Mouse (Mus musculus): ENCODE measurements at regions not wholly inside any gene's neighbourhood (a gene's known extent, or its start where the extent isn't known, plus 50 kb on each side); places are given as distances from the start of the nearest gene placed in this dataset.

DNA sequence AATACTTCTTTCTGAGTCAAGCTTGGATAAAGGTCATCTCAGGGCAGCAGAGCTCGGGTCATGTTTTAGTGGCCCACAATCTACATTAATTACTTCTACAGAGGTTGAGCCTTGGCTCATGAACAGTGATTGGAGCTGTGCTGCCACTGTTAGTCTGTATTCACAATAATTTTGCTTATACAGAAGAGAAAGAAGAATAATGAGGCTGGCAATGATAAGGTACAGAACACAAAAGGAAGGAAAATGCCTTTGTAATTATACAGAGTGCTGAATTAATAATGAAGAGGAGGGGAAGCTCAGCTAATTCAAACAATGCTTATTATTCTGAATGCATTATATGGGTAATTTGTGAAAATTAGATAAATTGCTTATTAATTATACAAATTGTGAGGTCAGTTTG, 573.9 kb upstream of the Cblb start:
- no peak for DNase-seq

- no peak for DNase-seq
These were observed 555.3 kb upstream of the Cblb start for GRCm38 (mm10) chr16:51475690-51476089.

DNA sequence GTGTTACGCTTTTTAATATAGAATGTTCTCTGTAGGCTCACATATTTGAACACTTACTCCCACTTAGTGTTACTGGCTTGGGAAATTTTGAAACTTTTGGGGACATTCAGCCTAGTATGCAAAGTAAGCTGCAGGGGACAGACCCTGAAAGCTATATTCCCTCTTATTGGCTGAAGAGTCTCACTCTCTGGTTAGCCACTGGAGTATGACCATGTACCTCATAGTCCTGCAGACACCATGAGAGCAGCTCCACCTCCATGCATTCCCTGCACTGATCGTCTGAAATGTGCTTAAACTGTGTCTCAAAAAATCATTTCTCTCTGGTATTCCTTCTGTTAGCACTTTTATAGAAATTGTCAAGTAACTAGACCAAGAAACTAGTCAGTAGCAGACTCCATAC, 534.9 kb upstream of the Cblb start:
- no peak for DNase-seq

- DNase-seq = no peak
These were observed 533.2 kb upstream of the Cblb start for GRCm38 (mm10) chr16:51497777-51498176.

GRCm38 (mm10) chr16:51517079-51517478, 513.9 kb upstream of the Cblb start:
- no peak for DNase-seq

GRCm38 (mm10) chr16:51520762-51521161, 510.3 kb upstream of the Cblb start:
- DNase-seq = no peak

GRCm38 (mm10) chr16:51521317-51522092, 509.5 kb upstream of the Cblb start:
- DNase-seq = no peak

DNA sequence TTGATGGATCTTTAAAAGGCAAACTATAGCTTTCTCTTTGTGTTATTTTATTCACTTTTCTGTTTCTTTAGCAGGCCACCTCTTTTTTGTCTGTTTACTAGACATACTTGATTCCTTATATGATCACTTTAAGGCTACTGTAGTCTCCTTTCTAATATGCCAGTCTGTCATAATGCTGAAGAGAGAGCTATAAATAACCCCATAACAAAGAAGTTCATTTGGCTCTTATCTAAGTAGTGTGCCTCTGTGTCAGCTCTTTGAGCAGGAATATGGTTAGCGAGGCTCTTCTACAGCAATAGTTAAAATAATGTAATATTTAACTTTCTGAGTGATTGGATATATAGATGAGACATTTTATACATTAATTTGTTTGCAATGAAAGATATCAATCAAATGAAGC, 507.0 kb upstream of the Cblb start:
- DNase-seq = no peak

GRCm38 (mm10) chr16:51532496-51532895, 498.5 kb upstream of the Cblb start:
- DNase-seq = no peak

- no peak for DNase-seq
These were observed 487.3 kb upstream of the Cblb start for GRCm38 (mm10) chr16:51543769-51544168.

- no peak for DNase-seq
These were observed 484.0 kb upstream of the Cblb start for GRCm38 (mm10) chr16:51547032-51547431.

DNA sequence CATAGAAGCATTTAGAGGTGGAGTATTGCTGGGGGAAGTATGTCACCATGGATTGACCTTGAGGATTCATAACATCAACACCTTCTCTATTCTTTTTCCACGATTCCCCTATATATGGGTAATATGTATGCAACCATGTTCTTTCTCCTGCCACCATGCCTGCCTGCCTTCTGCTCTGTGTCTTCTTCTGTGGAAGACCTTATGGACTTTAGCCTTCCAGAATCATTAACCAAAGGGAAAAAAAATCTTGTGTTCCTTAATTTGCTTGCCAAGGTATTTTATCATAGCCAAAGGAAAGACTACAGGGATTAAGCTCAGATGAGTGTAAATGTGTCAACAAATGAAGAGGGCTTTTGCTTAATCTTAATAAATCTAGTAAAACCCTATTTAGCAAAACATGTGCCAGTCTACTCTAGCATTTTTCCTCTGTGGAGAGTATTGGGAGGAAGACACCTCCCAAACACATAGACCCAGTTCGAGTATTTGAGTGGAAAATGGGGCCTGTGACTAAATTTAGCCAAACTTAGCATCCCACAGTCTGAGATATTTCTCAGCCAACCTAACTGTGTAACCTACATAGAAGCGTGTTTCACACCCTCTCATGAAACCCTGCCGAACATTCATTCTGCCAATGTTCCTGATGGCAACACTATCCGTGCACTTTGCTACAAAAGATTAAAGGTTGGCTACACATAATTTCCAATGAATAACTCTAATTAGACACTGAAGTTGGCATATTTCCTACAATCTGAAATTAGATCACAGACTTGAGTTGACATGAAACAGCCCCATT, 468.0 kb upstream of the Cblb start:
- DNase-seq = peak; percentile 6 to 36

GRCm38 (mm10) chr16:51564064-51564463, 467.0 kb upstream of the Cblb start:
- DNase-seq = no peak

DNA sequence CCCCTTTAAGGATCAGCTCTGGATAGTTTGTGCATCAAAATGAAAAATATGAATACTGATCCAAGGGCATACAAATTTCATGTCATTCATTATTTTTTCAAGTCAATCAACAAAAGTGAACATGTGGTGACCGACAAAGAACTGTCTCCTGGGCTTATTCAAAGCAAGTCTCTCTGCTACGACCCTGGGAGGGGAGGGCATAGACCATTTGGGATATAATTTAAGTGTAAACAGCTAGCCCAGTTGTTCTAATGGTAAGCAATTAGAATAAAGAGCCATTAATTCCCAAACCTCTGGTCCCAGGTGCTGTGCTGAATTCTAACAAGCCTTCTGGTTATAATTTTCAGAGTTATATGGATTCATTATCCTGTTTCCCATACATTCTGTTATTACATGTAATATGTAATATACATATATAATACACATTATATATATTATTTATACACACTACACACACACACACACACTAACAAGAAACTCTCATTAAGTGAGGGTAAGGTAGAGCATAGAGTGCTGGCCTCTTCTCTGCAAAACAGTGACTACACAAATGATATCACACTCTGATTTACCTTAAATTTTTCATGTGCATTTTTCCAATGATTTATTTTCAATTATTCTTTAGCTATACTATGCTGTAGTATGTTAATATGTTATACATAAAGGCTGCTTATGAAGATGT, 453.0 kb upstream of the Cblb start:
- no peak for DNase-seq

GRCm38 (mm10) chr16:51580525-51580924, 450.5 kb upstream of the Cblb start:
- no peak for DNase-seq

DNA sequence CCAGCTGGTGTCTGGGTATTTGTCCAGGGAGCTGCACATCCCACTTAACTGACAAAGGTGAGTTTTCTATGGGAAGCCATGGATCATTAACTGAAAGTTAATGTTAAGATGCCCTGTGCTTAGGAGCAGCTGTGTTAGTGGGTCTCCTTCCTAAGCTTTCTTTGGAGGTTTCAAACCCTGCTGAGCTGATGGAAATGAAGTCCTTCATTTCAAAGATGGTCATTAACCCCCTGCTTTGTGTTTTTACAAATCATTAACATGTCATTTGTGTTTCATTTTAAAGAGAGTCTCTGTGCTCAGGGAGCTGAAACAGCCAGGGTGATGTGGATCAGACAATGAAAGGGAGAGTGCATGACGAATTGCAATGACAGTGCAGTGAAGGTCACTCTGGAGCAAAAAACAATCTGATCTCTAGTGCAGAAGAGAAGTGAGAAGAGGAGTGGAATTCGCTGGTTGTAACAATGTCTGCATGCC, 441.1 kb upstream of the Cblb start:
- no peak for DNase-seq

DNA sequence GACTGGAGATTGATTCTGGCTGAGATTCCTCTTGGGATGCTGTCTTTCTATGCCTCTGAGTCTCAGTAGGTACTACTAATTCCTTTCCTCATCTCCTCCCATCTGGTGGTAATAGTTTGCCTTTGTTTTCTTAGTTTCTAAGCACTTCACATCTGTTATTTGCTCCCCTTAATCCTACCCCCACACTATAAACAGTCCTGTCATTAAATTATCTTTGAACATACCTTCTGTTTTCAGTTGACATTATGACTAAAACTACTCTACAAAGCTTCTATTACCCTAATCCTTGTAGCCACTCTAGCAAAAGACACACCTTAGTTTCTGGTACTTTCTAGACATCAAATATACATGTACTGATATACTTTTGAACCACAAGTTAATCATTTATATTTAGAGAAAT, 413.4 kb upstream of the Cblb start:
- no peak for DNase-seq

DNA sequence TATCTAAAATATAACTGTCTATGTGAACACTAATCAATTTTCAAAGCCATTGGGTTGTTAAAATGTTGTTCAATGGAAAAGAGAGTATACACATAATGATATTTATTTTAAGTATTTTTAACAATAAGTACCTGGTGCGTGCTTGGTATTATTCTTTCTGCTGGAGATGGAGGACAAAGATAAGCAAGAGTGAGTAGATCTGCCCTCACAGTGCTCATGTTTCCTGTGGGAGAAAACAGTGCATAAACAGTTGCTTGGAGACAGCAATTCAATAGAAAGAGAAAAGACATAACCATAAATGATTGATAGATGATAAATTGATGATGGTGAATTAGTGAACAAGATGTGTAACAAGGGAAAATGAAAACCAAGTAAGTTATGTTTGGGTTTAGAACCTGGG, 384.4 kb upstream of the Cblb start:
- no peak for DNase-seq

GRCm38 (mm10) chr16:51650100-51650499, 380.9 kb upstream of the Cblb start:
- no peak for DNase-seq

DNA sequence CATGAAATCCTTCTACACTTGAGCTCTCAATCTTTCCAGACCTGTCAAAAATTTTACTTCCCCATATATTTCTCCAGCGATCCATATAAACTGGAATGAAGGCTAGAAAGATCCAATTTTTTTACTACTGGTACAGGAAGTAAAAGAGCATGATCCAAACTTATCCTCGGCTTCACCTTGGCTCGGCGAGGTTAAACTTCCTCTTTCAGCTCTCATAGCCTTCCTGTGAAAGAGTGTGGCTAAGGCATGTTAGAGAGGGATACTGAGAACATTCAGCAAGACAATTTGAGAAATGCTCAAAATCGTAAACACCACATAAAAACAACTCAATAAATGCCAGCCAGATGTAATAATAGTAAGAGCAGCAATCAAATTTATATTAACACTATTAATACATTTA, 380.3 kb upstream of the Cblb start:
- no peak for DNase-seq

DNA sequence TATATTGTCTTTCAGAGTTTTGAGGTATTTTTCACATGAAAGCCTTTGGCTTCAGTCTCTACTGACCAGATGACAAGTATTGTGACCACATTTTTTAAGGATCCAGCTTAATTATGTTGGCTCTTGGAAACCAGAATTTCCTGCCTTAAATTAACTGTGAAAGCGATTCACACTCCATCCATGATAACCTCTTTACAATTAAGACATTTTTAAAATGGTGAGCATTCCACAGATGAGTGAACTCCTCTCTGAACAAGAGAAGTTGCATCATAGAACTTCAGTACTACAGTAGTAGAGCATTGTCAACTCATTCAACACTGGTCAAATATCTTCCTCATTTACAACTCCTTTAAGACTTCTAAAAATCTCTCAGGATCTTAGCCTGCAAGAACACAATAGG, 369.3 kb upstream of the Cblb start:
- DNase-seq = no peak

GRCm38 (mm10) chr16:51664325-51664724, 366.7 kb upstream of the Cblb start:
- DNase-seq = no peak

GRCm38 (mm10) chr16:51675101-51675500, 355.9 kb upstream of the Cblb start:
- DNase-seq = no peak

- DNase-seq = no peak
These were observed 355.0 kb upstream of the Cblb start for GRCm38 (mm10) chr16:51675988-51676387.

All from kidney, postnatal 25 days (tissue).